Mouse (Mus musculus) megakaryocyte, adult 5-6 weeks (primary cell): ENCODE results near the gene Lsp1. TPM values are rescaled to one million over a fixed set of nuclear protein-coding genes. Genes with fewer than 3 reads are reported as not detected.

Experiments used
- ATAC-seq: 2 replicates; pipeline ENCODE4 v1.8.0; 2016; ENCODE audit warnings: mild to moderate bottlenecking, inconsistent platforms; ENCODE audit not compliant: poor library complexity, severe bottlenecking
- total RNA-seq, 2 experiments: library from RNA; stranded (forward) in 1 of 2; stranded (reverse) in 1 of 2; fragments of 153-499, 151-499 nt in 1 of 2; fragments of 221-1000, 200-1000 nt in 1 of 2; gene quantifications; 2 replicates each; pipeline versions ENCODE4 v1.2.3 to v1.2.4; 2015 to 2017

The Lsp1 gene
- total RNA-seq, 2 experiments from 2014 or later = 1,304 to 1,314 TPM

DNA sequence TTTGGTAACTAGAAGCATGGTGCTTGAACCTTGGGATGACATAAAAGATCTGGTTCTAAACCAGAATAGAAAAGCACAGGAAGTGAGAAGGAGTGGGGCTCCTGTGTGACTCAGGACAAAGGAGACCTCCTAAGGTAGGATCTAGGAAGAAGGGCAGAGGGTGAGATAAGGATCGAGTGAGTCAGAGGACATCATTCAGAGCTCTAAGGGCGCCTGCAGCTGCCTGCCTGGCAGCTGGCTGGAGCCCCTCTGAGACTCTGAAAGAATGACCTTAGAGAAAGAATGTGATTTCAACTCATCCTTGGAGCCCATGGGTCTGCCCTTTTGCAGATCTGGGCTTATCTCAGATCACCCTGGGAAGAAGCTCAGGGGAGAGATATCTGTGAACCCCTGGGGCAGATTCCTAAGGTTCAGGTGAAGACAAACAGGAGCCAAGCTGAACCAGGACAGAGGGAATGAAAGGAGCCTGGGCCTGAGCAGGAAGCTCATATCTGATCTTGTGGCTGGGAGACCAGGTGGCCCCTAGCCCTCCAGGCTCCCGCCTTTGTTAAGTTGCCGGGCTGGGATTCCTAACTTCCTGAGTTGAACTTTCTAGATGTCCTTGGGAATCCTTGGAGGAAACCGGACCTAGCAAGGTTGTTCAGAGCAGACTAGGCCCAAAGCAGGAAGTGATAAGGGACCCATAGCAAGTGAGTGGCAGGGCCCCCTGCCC lies 38.6 kb downstream of the Lsp1 start:
- no peak for ATAC-seq

DNA sequence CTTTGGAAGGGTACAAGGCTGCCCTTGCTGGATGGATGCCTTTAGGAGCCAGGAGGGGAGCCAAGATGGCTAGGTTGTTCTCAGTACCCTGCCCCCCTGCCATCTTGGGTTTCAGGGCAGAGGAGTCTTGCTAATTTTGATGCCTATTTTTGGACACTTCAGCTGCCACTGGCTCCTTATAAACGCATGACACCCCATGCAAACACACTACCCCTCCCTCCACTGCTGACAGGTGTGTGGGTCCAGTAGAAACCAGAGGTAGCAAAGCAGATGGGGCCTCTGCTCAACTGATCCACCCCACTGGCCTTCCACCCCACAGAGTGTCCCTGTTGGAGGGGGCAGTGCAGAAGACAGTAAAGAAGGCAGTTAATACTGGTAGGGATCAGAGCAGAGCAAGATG lies 39.4 kb downstream of the Lsp1 start:
- no peak for ATAC-seq

DNA sequence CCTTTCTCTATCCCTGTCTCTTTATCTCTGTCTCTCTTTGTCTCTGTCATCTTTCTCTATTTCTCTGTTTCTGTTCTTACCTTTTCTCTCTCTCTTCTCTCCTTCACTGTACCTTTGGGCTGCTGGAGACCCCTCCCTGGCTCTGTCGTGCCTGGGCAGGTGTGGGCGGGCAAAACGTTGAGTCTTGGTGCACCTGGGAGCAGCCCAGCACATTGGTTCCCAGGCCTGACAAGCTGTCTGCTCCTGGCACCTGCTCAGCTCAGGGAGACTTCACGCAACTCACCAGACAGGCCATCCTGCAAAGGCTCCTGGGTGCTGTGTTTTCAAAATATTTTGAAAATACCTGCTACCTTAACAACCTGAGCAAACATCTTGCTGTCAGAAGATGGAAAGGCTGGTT lies 42.6 kb downstream of the Lsp1 start:
- ATAC-seq = no peak

DNA sequence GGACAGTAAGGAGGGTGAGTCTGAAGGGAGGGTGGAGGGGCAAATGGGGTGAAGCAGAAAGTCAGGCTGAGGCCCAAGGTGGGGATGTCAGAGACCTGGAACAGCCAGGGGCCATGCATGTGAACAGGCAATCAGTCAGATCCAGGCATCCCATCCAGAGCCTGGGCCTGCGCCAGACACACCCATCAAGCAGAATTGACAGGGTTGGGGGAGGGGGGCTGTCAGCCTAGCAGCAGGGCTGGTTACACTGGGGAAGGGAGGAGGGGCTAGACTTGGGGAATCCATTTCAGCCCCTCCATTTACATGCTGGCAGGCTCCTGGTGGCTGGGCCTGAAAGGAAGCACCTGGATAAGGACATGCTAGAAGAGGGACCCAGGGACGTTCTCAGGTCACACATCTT lies 45.3 kb downstream of the Lsp1 start:
- ATAC-seq = no peak

DNA sequence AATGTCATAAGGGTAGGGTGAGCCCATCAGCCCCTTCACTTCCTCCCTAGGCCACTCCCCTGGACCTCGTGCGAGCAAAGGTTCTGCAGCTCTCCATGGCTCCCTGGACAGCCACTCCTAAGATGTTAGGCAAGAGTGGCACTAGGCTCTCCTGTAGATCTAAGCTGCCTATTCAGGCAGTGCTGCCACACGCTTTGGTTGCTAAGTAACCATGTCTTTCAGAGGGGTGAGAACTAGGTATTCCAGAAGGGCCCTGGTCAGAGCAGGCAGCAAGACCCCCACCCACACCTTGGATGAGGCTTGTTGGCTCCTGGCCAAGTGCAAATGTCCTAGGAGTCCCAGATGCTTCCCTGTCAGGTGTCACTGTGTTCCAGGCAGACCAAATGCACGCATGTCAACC lies 45.9 kb downstream of the Lsp1 start:
- ATAC-seq = no peak

DNA sequence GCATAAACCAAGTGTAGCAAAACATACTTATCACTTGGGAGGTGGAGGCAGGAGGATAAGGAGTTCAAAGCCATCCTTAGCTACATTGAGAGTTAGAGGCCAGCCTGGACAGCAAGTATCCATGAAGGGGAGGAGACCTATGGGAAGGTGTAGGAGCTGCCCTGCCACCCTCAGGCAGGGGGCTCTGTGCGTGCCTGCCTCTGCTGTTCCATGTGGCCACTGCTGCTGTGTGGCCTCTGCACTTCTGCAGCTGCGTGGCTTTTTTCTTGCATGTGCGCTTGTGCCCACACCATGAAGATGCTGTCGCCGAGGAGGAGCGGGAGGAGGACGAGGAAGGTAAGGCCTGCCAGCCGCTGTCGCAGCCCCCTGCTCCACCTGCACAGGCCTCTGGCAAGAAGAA lies 46.8 kb downstream of the Lsp1 start:
- ATAC-seq = no peak

DNA sequence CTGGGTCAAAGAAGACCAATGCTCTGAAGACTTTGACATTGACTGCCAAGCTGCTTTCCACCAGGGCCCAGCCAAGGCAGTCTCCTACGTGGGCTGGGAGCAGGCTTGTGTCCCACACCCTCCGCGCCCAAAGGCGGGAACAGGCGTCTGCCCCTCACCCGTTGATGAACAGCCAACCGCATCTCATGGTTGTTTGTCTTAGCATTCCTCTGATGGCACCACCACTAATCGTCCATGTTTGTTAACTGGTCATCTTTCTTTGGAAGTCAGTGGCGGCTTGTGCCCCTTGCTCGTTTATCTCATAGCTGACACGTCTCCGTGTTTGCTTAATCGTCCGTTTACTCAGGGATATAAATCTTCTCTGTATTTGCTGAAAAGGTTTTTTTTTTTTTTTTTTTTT lies 48.9 kb downstream of the Lsp1 start:
- ATAC-seq = no peak

DNA sequence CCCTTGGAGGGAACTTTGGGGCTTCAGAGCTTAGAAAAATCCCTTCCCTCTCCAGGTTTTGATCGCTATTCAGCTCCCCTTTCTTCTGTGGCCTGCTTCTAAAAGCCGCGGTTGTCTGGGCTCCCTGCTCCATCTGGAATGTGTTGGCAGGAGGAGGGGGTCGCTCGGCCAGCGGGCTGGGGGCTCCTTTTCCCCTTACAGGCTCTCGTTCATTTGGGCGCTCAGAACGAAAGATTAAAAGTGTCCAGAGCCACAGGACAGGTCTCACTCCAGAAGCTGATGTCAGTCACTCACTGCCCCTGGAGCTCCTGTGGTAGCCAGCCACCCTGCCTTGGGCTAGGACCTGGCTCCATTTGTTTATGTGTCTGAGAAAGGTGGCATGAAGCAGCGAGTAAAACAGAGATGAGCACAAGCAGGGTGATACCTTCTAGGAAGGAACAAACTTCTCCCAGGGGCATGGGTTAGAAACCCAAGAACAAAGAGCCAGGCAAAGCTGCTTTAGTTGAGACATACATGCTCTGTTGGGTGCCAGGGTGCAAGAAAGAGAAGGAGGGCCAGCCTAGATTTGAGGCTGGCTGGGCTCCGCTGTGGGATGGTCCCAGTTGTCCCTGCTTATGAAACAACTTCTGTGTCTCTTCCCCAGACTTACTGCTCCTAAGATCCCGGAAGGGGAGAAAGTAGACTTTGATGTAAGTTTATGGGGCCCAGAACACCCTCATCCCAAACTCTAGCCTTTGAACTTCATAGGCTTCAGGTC lies 49.6 kb downstream of the Lsp1 start:
- no peak for ATAC-seq

DNA sequence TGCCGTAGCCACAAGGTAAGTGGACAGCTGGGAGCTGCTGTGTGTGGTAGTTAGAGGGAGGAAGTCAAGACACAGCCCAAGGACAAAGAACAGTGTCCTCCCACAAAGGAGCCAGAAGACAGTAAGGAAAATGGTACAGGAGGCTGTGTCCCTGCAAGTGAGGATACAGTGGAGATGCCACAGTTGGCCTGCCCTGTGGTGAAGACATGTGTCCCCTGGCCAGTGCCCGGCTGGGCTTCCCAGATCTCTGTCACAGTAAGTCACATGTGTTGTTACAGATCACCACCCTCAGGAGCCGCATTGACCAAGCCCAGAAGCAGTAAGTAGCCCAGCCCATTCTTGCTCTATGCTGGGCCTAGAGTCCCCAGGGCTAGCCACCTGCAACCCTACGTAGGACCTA lies 53.4 kb downstream of the Lsp1 start:
- no peak for ATAC-seq

DNA sequence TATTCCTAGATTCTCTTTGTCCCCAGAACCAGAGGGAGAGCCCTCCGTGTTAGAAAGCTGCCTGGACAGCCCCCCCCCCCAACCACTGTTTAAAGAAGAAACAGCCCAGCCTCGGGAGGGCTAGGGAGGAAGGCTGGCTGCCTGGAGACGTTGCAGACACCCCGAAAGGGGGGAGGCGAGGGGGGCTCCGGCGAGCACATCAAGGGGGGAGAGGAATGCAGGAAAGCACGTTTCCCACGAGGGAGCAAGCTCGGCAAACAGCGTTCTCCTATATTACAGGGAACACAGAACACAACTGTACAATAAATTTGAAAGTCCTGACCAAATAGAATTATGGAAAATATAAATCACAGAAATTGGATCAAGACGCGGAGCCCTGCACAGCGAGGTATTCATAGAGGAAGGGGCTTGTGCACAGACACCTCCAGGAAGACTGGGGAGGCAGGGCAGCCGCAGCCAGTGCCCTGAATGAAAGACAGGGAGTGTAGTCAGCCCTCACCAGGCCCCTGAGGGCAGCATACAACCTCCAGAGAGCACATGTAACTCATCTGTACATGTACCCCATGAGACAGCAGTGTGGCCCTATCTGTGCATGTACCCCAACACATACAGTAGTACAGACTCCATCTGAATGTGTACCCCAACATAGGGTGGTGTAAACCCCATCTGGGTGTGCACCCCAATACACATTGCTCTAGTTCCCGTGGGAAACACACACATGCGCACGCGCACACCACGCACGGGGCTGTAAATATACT lies 55.8 kb downstream of the Lsp1 start:
- ATAC-seq = no peak

DNA sequence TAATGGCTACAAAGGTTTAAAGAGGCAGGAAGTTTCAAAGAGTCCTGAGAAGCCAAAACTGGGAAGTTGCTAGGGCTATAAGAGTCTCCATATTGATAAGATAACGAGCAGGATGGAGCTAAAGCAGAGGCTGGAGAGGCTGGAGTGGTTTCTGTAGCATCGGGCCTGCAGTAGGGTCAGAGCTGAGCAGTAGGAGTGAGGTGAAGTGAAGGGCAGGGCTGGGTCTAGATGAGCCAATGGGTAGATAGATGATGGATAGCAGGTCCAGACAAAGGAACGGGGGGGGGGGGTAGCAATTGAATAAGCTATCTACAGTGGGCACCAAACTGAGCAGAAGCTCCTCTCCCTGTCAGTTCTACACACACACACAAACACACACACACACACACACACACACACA lies 56.9 kb downstream of the Lsp1 start:
- ATAC-seq = no peak

DNA sequence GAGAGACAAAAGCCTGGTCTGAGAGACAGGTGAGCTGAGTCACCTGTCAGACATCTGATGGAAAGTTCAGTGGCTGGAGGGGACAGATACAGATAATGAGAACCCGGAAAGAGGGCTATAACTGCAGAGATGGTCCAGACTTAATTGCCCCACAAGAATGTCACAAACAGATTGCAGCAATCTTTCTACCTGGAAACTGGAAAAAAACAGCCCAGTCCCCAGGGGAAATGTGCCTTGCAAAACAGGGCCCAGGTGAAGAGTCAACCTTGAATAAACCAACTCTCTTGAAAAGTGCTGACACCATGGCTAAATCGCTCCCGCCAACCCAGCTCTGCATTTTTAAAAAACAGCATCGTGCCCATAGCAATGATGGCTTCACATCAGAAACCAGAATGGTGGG lies 59.7 kb downstream of the Lsp1 start:
- no peak for ATAC-seq

DNA sequence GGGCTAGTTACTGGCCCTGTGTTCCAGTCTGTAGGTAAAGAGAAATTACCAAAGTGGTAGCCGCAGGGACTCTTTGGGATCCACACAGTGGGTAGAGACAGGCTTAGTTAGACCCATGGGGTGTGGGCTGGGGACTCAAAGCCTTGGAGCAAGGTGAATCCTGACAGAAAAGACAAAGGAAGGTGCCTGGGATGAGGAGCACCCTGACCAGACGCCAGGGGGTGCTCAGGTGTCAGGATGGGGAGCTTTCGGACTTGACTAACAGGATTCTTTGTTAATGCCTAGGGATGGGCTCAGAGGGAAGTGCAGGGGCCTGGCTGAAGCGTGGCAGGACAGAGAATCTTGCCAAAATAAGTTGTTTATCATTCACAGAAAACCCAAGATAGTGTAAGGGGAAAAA lies 61.7 kb downstream of the Lsp1 start:
- ATAC-seq = no peak

DNA sequence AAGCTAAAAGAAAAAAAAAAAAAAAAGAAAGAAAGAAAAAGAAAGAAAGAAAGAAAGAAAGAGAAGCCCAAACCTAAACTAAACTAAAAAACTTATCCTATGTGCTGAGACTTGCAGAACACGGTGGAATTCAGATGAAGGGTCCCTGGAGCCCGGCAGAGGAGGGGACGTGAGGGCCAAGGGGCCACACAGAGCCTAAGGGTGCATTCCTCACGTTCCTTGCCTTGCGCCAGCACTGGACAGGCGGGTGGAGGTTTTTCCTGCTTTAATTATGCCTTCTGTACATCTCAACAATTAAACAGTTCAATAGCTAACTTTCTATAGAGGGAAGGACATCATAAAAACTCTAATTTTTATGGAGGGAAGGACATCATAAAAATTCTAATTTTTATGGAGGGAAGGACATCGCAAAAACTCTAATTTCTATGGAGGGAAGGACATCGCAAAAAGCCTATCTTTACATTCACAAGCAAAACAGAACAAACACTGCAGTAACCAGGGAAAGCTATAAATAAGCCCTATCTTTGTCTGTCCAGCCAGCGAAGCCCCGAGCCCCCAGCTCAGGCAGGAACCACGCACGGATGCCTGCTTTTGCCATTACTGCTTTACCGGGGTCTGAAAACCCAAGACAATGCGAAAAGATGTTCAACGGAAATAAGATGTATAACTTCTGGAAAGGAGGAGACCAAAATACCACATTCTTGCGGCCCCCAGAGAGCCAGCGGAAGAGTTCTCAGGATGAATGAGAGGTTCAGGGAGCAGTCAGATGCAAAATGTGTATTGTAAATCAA lies 62.8 kb downstream of the Lsp1 start:
- ATAC-seq = no peak

DNA sequence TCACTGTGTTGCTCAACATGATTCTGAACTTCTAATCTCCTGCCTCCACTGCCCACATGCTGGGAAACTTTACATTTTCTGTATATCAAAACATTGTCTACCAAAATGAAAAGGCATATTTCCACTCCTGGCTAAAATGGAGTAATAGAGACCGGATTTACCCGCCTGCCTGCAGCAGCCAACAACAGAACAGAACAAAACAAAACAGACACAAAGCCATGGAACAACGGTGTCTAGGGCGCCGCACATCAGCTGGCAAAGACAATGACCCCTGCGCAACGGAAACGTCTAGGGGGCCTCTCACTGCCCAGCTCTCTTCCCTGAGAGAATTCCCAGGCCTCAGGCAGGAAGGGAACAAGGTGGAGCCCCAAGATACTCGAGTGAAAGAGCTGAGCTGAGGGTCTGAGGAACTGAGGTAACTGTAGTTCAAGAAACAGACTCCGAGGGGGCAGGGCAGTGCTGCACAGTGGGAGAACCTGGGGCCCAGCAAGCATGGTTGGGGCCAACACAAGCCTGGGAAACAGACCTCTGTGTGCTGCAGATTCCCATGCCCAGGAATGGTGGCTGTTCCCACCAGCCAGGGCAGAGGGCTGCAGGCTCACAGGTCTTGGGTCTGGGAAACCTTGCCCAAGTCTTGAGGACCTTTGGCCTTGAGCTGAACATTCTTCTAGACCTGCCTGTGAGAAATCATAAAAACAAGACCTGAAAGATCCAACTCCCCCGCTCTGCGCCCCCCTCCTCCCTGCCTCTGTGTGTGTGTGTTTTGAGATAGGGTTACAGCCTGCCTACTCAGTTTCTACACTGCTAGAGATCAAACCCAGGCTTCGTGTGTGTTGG lies 65.0 kb downstream of the Lsp1 start:
- no peak for ATAC-seq

DNA sequence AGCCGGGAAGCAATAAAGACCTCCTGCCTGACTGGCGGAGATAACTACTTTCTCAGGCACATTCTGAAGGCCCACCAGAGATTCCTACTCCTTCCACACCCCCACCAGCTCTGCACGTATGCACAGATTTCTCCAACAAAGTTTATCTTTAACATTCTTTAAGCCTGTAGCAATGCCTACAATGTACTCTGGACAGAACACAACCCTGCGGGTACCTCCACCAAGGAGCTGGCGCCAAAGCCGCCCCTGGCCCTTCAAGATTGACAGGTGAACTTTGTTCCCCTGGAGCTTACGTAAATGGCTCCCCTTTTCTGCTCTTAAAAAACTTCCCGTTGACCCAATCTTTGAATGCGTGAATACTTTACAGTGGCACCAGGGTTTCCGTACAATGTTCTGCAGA lies 68.7 kb downstream of the Lsp1 start:
- no peak for ATAC-seq

DNA sequence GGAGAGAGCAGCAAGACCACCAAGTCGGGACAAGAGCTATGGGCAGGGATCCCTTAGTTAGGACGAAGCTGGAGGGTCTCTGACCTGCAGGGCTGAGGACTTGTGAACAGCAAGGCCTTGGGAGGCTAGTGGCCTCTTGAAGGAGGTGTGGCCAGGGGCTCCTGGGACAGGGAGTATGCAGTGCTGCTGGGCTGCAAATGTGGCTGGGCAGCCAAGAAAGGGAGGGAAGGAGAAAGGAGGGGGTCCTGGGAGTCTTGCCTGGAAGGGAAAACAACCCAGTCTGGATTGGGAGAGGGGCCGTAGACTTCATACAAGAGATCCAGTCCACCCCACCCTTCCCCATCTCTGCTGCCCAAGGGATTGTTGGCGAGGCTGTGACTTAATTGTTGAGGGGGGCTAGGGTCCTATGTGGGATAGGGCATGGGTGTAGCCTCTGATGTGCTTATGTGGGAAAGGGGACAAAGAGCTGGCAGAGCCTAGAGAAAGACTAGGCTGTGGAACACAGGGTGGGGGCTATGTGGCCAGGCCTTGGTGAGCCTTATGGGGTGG lies 71.4 kb downstream of the Lsp1 start:
- ATAC-seq = no peak

DNA sequence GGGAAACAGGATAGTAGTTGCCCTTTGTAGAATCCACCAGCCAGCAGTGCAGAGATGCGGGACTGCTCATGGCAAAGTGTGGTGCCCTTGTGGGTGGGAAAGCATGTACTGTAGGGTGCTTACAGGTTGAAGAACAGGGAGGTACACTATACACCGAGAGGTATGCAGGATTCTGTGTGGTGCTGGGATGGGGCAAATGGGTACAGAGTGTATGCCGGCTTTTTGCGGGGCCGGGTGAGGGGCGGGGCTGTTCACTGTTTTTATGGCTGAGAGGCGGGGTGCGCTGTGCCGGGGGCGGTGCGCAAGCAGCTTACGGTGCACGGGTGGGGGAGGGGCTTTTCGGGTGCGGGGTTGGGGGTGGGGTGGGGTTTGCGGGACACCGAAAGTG lies 72.1 kb downstream of the Lsp1 start, which contains the start of gene Mrpl23:
TSS of gene Mrpl23 (plus strand) at position 16 of the 388 bp plus-strand sequence.
- ATAC-seq = peak; percentile 16

DNA sequence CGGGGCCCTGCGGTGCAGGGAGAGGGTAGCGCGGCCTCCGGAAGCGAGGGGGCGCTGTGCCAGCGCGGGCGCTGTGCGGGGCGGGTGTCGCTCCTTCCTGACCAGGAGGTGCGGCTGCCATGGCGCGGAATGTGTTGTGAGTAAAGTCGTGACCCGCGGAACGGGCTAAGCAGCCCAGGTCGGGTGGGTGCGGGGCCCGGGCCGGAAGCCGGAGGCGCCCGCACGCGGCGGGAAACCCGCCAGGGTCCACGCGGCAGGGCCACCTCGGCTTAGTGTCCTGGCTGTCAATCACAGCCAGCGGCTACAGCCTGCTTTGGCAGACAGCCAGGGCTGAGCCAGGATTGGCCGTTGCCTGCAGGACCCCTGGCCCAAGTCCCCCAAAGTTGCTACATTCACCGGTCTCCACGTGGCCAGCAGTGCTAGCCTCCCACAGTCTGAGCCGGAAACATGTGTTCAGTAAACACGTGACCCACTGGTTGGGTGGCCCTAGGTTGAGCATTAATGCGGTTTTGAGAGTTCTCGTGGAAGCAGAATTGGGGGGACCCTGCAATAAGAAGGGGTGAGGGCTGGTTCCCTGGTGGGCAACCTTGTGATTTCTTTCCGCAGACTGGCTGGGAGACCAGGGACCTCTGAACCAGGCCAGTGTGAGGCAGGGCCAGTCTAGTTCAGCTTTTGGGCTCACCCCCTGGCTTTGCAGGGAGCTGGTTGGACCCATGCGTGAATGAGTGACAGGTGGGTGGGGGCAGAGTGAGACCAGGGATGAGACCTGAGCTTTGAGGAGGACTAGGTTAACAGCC lies 72.6 kb downstream of the Lsp1 start:
- ATAC-seq = peak; percentile 91
